ENCODE assay signal across 19 mouse cellular contexts in the genomic region with DNA sequence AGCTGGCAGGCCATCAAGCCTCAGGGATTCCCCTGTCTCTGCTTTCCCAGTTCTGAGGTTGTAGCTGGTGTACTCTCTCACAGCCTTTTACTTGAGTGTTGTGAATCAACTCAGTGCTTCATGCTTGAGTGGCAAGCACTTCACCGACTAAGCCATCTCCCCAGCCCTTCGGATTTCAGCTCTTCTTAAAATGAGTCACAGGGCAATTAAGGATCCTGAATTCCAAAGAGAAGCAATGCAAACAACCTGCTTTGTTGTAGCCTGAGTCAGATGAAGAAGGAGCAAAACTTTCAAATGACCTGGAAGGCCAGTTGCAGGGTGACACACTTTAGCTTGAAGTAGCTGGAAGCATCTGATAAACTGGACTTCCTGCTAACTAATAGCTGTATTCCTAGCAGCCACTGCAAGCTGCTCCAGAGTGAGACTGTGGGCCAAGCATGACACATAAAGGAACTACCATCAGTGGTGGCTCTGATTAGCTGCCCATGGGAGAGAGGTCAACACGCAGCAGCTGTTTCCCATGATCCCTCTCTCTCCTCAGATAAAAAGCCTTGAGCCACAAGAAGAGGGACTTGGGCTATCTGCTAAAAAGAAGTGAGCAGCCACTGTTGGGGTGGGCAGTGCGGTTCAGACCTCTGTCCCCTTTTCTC.
A peak's percentile ranks its signal among the peaks of the same experiment; 100 is the strongest.
DNase-seq lines count a peak whose midpoint lies in the region; ATAC-seq and TF ChIP-seq lines count a peak whose summit lies in the region.
"Had no signal": no experiment of that assay in that cellular context is flagged by ENCODE, and none has a peak within 500 bp of the region (broad histone marks: within the 10 kb centered on the region; RNA-seq: fewer than 3 reads in every experiment).

No protein-coding gene starts in this region.

- TF ChIP-seq CTCF in lung, embryonic 14.5 days (IDR thresholded peaks at IDR 0.05; ENCODE audit: low read depth) = no peak
- TF ChIP-seq CTCF in lung, adult 2 months (IDR thresholded peaks at IDR 0.05; ENCODE audit: insufficient read depth, low read length) = no peak
- no peak for TF ChIP-seq CTCF in intestine, postnatal 0 days (IDR thresholded peaks at IDR 0.05; ENCODE audit: low read depth)

- no peak overlapping the region for H3K4me3 ChIP-seq in lung, embryonic 14.5 days (ENCODE audit: low read depth, low read length)
- no peak overlapping the region for H3K4me3 ChIP-seq in lung, adult 2 months (replicated peaks; ENCODE audit: extremely low read depth, low read depth, low read length)
- no peak overlapping the region for H3K4me3 ChIP-seq in intestine, postnatal 0 days (ENCODE audit: low read depth, low read length)
- H3K4me3 ChIP-seq: embryonic facial prominence, embryonic 12.5 days; hindbrain, embryonic 13.5 days; intestine, embryonic 15.5 days; limb, embryonic 12.5 days had no signal

- DNase-seq in adrenal gland, adult 2 months = peak; percentile 4
- no peak for DNase-seq in adrenal gland, adult 18-20 months (ENCODE audit: low spot score in 2 of 2)
- DNase-seq in lung, embryonic 14.5 days = peak; percentile 37
- no peak for DNase-seq in lung, adult 2 months
- peak; percentile 7 for DNase-seq in heart, postnatal 25 days (ENCODE audit: low spot score)
- no peak for DNase-seq in embryo, embryonic 9.5 days (ENCODE audit: extremely low spot score)
- no peak for DNase-seq in urinary bladder, postnatal 10 days (ENCODE audit: low spot score)
- DNase-seq: adrenal gland, postnatal 25 days; cerebellum, adult 8-10 months; forebrain, postnatal 0 days; layer of hippocampus, adult 9-11 months; right cerebral cortex, postnatal 14 days had no signal

- H3K36me3 ChIP-seq in lung, embryonic 14.5 days (ENCODE audit: insufficient read depth) = no peaks in the 10 kb centered on the region
- H3K36me3 ChIP-seq in intestine, postnatal 0 days (ENCODE audit: control insufficient read depth, insufficient read depth) = no peaks in the 10 kb centered on the region
- H3K36me3 ChIP-seq: embryonic facial prominence, embryonic 12.5 days; hindbrain, embryonic 13.5 days; intestine, embryonic 15.5 days; limb, embryonic 12.5 days had no signal

- no peaks in the 10 kb centered on the region for H3K4me1 ChIP-seq in lung, embryonic 14.5 days (ENCODE audit: insufficient read depth)
- H3K4me1 ChIP-seq in lung, adult 2 months (ENCODE audit: control insufficient read depth, insufficient read depth, low read length) = no peaks in the 10 kb centered on the region
- H3K4me1 ChIP-seq in intestine, postnatal 0 days (replicated peaks; ENCODE audit: control insufficient read depth, insufficient read depth, low read length) = no peaks in the 10 kb centered on the region
- H3K4me1 ChIP-seq: embryonic facial prominence, embryonic 12.5 days; hindbrain, embryonic 13.5 days; intestine, embryonic 15.5 days; limb, embryonic 12.5 days had no signal

- no peak overlapping the region for H3K27ac ChIP-seq in lung, embryonic 14.5 days (ENCODE audit: low read depth)
- no peak overlapping the region for H3K27ac ChIP-seq in intestine, postnatal 0 days (ENCODE audit: low read depth, low read length)
- H3K27ac ChIP-seq: embryonic facial prominence, embryonic 12.5 days; hindbrain, embryonic 13.5 days; intestine, embryonic 15.5 days; kidney, postnatal 0 days; limb, embryonic 12.5 days; liver, embryonic 14.5 days had no signal

- H3K9ac ChIP-seq in lung, embryonic 14.5 days = no peak overlapping the region
- H3K9ac ChIP-seq in intestine, postnatal 0 days (ENCODE audit: low read depth, low read length) = no peak overlapping the region
- H3K9ac ChIP-seq: embryonic facial prominence, embryonic 12.5 days; forebrain, postnatal 0 days; hindbrain, embryonic 13.5 days; intestine, embryonic 15.5 days; limb, embryonic 12.5 days; liver, embryonic 14.5 days had no signal

- intact Hi-C loops in heart, postnatal 25 days (cut with DNase I) = no loop called here

- TF ChIP-seq POLR2A in lung, adult 2 months (IDR thresholded peaks at IDR 0.05; ENCODE audit: borderline replicate concordance, extremely low read depth, low read depth, low read length) = no peak

- no peaks in the 10 kb centered on the region for H3K27me3 ChIP-seq in lung, embryonic 14.5 days (ENCODE audit: insufficient read depth, low read length)
- H3K27me3 ChIP-seq in intestine, postnatal 0 days (replicated peaks; ENCODE audit: control insufficient read depth, insufficient read depth, low read length) = no peaks in the 10 kb centered on the region
- H3K27me3 ChIP-seq: embryonic facial prominence, embryonic 12.5 days; hindbrain, embryonic 13.5 days; intestine, embryonic 15.5 days; limb, embryonic 12.5 days had no signal

- no peak for ATAC-seq in lung, embryonic 14.5 days (ENCODE audit: insufficient read depth)
- ATAC-seq in intestine, postnatal 0 days = no peak
- ATAC-seq: forebrain, postnatal 0 days; intestine, embryonic 15.5 days had no signal

- H3K9me3 ChIP-seq in lung, embryonic 14.5 days (ENCODE audit: low read depth, low read length) = no peaks in the 10 kb centered on the region
- H3K9me3 ChIP-seq in intestine, postnatal 0 days (ENCODE audit: control insufficient read depth) = no peaks in the 10 kb centered on the region
- H3K9me3 ChIP-seq: embryonic facial prominence, embryonic 12.5 days; hindbrain, embryonic 13.5 days; intestine, embryonic 15.5 days; limb, embryonic 12.5 days had no signal

- WGBS in lung, embryonic 14.5 days = 51% methylated on average over 4 of the region's 4 CpGs
- 36% methylated on average over 4 of the region's 4 CpGs for WGBS in lung, adult 2 months
- WGBS in intestine, postnatal 0 days = 34% methylated on average over 4 of the region's 4 CpGs

- H3K4me2 ChIP-seq in lung, embryonic 14.5 days = no peak overlapping the region
- H3K4me2 ChIP-seq in intestine, postnatal 0 days (replicated peaks; ENCODE audit: low read depth) = no peak overlapping the region
- H3K4me2 ChIP-seq: embryonic facial prominence, embryonic 12.5 days; hindbrain, embryonic 13.5 days; intestine, embryonic 15.5 days; limb, embryonic 12.5 days had no signal

Comparison
In these comparisons a context has a peak if more than half of its experiments do, and no peak if none do; other contexts are left out.
1. DNase-seq: peak in adrenal gland, adult 2 months (single experiment), lung, embryonic 14.5 days (single experiment) and heart, postnatal 25 days (single experiment); none in adrenal gland, adult 18-20 months (0 of 2), lung, adult 2 months (single experiment), embryo, embryonic 9.5 days (single experiment) and urinary bladder, postnatal 10 days (single experiment).